Mouse (Mus musculus) hindbrain, embryonic 11.5 days (tissue): ENCODE results near the gene Vdac1. TPM values are rescaled to one million over a fixed set of nuclear protein-coding genes. Genes with fewer than 3 reads are reported as not detected.
"Not testable (repeated sequence)": the region's sequence is repeated elsewhere in the genome, so short reads cannot be mapped to it uniquely, and the experiment has no call there.

Experiments used
- ATAC-seq: fragments of 200-750 bp; cut with Nextera tagmentation; 2 replicates; pipeline ENCODE4 v1.8.0; 2017; ENCODE audit warnings: mild to moderate bottlenecking, moderate TSS enrichment, moderate library complexity; ENCODE audit not compliant: low FRiP score
- DNase-seq: peaks from one replicate; pipeline ENCODE4 v3.0.0-alpha.2; 2015; ENCODE audit warnings: low spot score
- H3K27ac ChIP-seq: fragments of 300-500 bp; sonication (generic); 2 replicates; pipeline ENCODE4 v1.5.1; 2014; ENCODE audit warnings: mild to moderate bottlenecking, low read depth, low read length
- H3K27me3 ChIP-seq: fragments of 300-500 bp; sonication (generic); 2 replicates; pipeline ENCODE4 v1.6.1; 2014; ENCODE audit warnings: mild to moderate bottlenecking, low read length, moderate library complexity, mixed read lengths; ENCODE audit not compliant: control insufficient read depth, insufficient read depth
- H3K36me3 ChIP-seq: fragments of 300-500 bp; sonication (generic); 2 replicates; pipeline ENCODE4 v1.6.1; 2014; ENCODE audit warnings: mild to moderate bottlenecking, low read length, moderate library complexity, mixed read lengths; ENCODE audit not compliant: control insufficient read depth, insufficient read depth
- H3K4me1 ChIP-seq: fragments of 300-500 bp; sonication (generic); replicated peaks from 2 replicates; pipeline ENCODE4 v1.6.1; 2014; ENCODE audit warnings: low read length, mixed read lengths; ENCODE audit not compliant: control insufficient read depth, insufficient read depth
- H3K4me2 ChIP-seq: fragments of 300-500 bp; sonication (generic); replicated peaks from 2 replicates; pipeline ENCODE4 v1.6.1; 2014; ENCODE audit warnings: mild to moderate bottlenecking, low read depth, low read length
- H3K4me3 ChIP-seq: fragments of 300-500 bp; sonication (generic); 2 replicates; pipeline ENCODE4 v1.5.1; 2014; ENCODE audit warnings: low read depth, low read length
- H3K9ac ChIP-seq: fragments of 300-500 bp; sonication (generic); 2 replicates; pipeline ENCODE4 v1.6.1; 2014; ENCODE audit warnings: low read depth, low read length
- H3K9me3 ChIP-seq: fragments of 300-500 bp; sonication (generic); 2 replicates; pipeline ENCODE4 v1.6.1; 2016; ENCODE audit warnings: low read length; ENCODE audit not compliant: control insufficient read depth
- WGBS: fragments of 180-500 bp; shearing (Covaris S2); extraction: QIAGEN DNeasy Blood & Tissue Kit; methylation state at CpG from one replicate; pipeline ENCODE4 v1.1.7; 2014; 5-methylcytosine and 5-hydroxymethylcytosine counted together
- polyA plus RNA-seq: library from polyadenylated mRNA; unstranded; fragments of >200 nt; fragmentation: Nextera tagmentation; extraction: Ambion mirVana; gene quantifications from 2 replicates; pipeline ENCODE4 v1.2.1, GENCODE M21; 2014

Vdac1 gene
- polyA plus RNA-seq, 1 experiment from 2014 or later: 205 TPM

- no peak for ATAC-seq
- H3K4me2 ChIP-seq: no peak overlapping the region
- H3K9me3 ChIP-seq: no peaks in the 10 kb centered on the region
- no peaks in the 10 kb centered on the region for H3K4me1 ChIP-seq
- 81% methylated on average over 7 of the region's 7 CpGs for WGBS
- DNase-seq: no peak
- 0 out of 2 replicates have a peak, but pooled peaks cover 2% of the 10 kb centered on the region for H3K36me3 ChIP-seq
- no peak overlapping the region for H3K9ac ChIP-seq
- H3K27me3 ChIP-seq: no peaks in the 10 kb centered on the region
- no peak overlapping the region for H3K27ac ChIP-seq
- H3K4me3 ChIP-seq: no peak overlapping the region
Measured at GRCm38 (mm10) chr11:52373841-52374240, 13.2 kb downstream of the Vdac1 start.

GRCm38 (mm10) chr11:52374340-52374739 is 13.7 kb downstream of the Vdac1 start:
- H3K4me3 ChIP-seq: no peak overlapping the region
- 0 out of 2 replicates have a peak, but pooled peaks cover 2% of the 10 kb centered on the region for H3K36me3 ChIP-seq
- WGBS: 61% methylated on average over 6 of the region's 6 CpGs
- DNase-seq (peak; percentile 77), ATAC-seq (no peak)
- H3K27ac ChIP-seq: no peak overlapping the region
- H3K9ac ChIP-seq: no peak overlapping the region
- H3K4me1 ChIP-seq: no peaks in the 10 kb centered on the region
- H3K27me3 ChIP-seq: no peaks in the 10 kb centered on the region
- H3K4me2 ChIP-seq: no peak overlapping the region
- no peaks in the 10 kb centered on the region for H3K9me3 ChIP-seq

GRCm38 (mm10) chr11:52377579-52377978 is 16.9 kb downstream of the Vdac1 start:
- no peaks in the 10 kb centered on the region for H3K4me1 ChIP-seq
- ATAC-seq (no peak), DNase-seq (no peak)
- no peaks in the 10 kb centered on the region for H3K9me3 ChIP-seq
- H3K4me3 ChIP-seq: no peak overlapping the region
- H3K4me2 ChIP-seq: no peak overlapping the region
- no peak overlapping the region for H3K9ac ChIP-seq
- no peak overlapping the region for H3K27ac ChIP-seq
- 98% methylated on average over 4 of the region's 4 CpGs for WGBS
- 0 out of 2 replicates have a peak, but pooled peaks cover 2% of the 10 kb centered on the region for H3K36me3 ChIP-seq
- H3K27me3 ChIP-seq: no peaks in the 10 kb centered on the region

GRCm38 (mm10) chr11:52379241-52379640 is 18.6 kb downstream of the Vdac1 start:
- Histone ChIP-seq H3K4me1 (no peaks in the 10 kb centered on the region), H3K27ac (no peak overlapping the region), H3K9me3 (no peaks in the 10 kb centered on the region), H3K27me3 (no peaks in the 10 kb centered on the region), H3K4me2 (no peak overlapping the region), H3K9ac (no peak overlapping the region), H3K4me3 (no peak overlapping the region), H3K36me3 (0 out of 2 replicates have a peak, but pooled peaks cover 2% of the 10 kb centered on the region)
- DNase-seq: no peak
- no peak for ATAC-seq
- WGBS: 91% methylated on average over 3 of the region's 3 CpGs

GRCm38 (mm10) chr11:52383741-52384140 is 23.1 kb downstream of the Vdac1 start:
- peaks cover 5% of the 10 kb centered on the region for H3K36me3 ChIP-seq
- H3K4me1 ChIP-seq: no peaks in the 10 kb centered on the region
- no peaks in the 10 kb centered on the region for H3K27me3 ChIP-seq
- no peak overlapping the region for H3K4me3 ChIP-seq
- no peak overlapping the region for H3K9ac ChIP-seq
- no peak overlapping the region for H3K27ac ChIP-seq
- 94% methylated on average over 14 of the region's 14 CpGs for WGBS
- H3K4me2 ChIP-seq: no peak overlapping the region
- no peak for ATAC-seq
- no peaks in the 10 kb centered on the region for H3K9me3 ChIP-seq
- DNase-seq: no peak

- no peak overlapping the region for H3K9ac ChIP-seq
- H3K9me3 ChIP-seq: no peaks in the 10 kb centered on the region
- ATAC-seq: no peak
- DNase-seq: peak; percentile 28
- no peak overlapping the region for H3K4me2 ChIP-seq
- H3K4me1 ChIP-seq: no peaks in the 10 kb centered on the region
- WGBS: 59% methylated on average over 3 of the region's 3 CpGs
- H3K27ac ChIP-seq: no peak overlapping the region
- H3K36me3 ChIP-seq: peaks cover 5% of the 10 kb centered on the region
- no peak overlapping the region for H3K4me3 ChIP-seq
- no peaks in the 10 kb centered on the region for H3K27me3 ChIP-seq
Measured at GRCm38 (mm10) chr11:52384667-52385066, 24.0 kb downstream of the Vdac1 start.

GRCm38 (mm10) chr11:52386892-52387291 is 26.2 kb downstream of the Vdac1 start:
- Histone ChIP-seq H3K4me2 (no peak overlapping the region), H3K9ac (no peak overlapping the region), H3K27me3 (no peaks in the 10 kb centered on the region), H3K36me3 (peaks cover 5% of the 10 kb centered on the region), H3K4me1 (no peaks in the 10 kb centered on the region), H3K27ac (no peak overlapping the region), H3K4me3 (no peak overlapping the region), H3K9me3 (no peaks in the 10 kb centered on the region)
- ATAC-seq: no peak
- DNase-seq: no peak
- 89% methylated on average over 3 of the region's 3 CpGs for WGBS

- H3K4me3 ChIP-seq: no peak overlapping the region
- WGBS: 88% methylated on average over 12 of the region's 12 CpGs
- no peaks in the 10 kb centered on the region for H3K9me3 ChIP-seq
- no peak overlapping the region for H3K4me2 ChIP-seq
- no peak overlapping the region for H3K9ac ChIP-seq
- no peaks in the 10 kb centered on the region for H3K27me3 ChIP-seq
- ATAC-seq (no peak), DNase-seq (no peak)
- peaks cover 5% of the 10 kb centered on the region for H3K36me3 ChIP-seq
- no peaks in the 10 kb centered on the region for H3K4me1 ChIP-seq
- H3K27ac ChIP-seq: no peak overlapping the region
Measured at GRCm38 (mm10) chr11:52388150-52388549, 27.5 kb downstream of the Vdac1 start.

GRCm38 (mm10) chr11:52388979-52389378 is 28.3 kb downstream of the Vdac1 start:
- DNase-seq, H3K9ac ChIP-seq, H3K4me2 ChIP-seq, H3K4me1 ChIP-seq, H3K9me3 ChIP-seq, H3K36me3 ChIP-seq, H3K27ac ChIP-seq, H3K4me3 ChIP-seq, H3K27me3 ChIP-seq, ATAC-seq: not testable (repeated sequence)
- WGBS: 93% methylated on average over 5 of the region's 5 CpGs
